Mouse (Mus musculus): ENCODE measurements around the gene Selplg. TPM values are rescaled to one million over a fixed set of nuclear protein-coding genes. Genes with fewer than 3 reads are reported as not detected.

Gene Selplg
- 2.5 TPM in 2 replicates for polyA plus RNA-seq (2015; fragmentation: Nextera tagmentation; extraction: Ambion mirVana)

DNA sequence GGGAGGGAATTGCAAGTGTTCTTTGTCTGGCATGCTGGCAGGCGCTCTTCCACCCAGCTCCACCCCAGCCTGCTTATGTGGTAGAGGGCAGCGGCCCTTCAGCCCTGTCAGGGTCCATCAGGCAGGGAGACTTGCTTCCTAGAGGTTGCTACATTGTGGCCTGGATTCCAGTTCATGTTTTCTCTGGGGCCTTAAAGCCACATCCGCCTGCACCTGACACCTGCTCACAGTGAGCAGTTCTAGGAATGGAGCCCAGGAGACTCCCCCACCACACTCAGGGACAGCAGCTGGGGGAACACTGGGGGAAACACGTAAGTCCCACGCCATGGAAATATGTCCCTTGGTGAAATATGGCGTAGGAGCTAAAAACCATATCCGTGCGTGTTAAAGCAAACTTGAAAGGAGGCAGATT, at the start of gene Selplg:
Gene Selplg, minus strand, starts transcription at position 155 of the 412 bp plus-strand sequence.
- 25% methylated on average over 8 of the region's 8 CpGs for WGBS

DNA sequence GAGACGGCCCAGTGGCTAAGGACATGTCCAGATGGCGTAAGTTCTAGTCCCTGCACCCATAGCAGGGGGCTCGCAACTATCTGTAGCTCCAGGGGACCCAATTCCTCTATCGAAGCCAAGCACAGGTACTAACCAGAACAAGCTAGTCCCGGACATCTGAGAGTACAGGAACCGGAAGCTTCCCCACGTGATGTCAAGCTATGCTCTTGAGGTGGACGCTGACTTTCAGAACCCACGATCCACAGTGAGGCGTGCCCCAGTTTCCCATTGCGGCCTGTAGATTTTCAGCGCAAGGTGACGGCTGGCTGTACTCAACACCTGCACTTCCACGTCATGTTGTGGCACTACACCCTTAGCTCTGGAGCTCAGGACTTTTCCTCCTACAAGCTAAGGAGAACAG, 48.7 kb upstream of the Selplg start:
- ATAC-seq (ENCODE audit: low FRiP score, low read depth) = no peak
- H3K9ac ChIP-seq = no peak overlapping the region
- no peak overlapping the region for H3K27ac ChIP-seq
- no peak overlapping the region for H3K4me3 ChIP-seq
- H3K36me3 ChIP-seq = peaks cover 42% of the 10 kb centered on the region
- H3K4me1 ChIP-seq = peaks cover 21% of the 10 kb centered on the region
- WGBS = 91% methylated on average over 14 of the region's 14 CpGs
- no peaks in the 10 kb centered on the region for H3K27me3 ChIP-seq
- H3K4me2 ChIP-seq (replicated peaks) = no peak overlapping the region
- H3K9me3 ChIP-seq = no peaks in the 10 kb centered on the region

More for the DNA sequence above, at the start of gene Selplg:
- no peak within 1 kb of the TSS for H3K4me2 ChIP-seq (replicated peaks)
- H3K27ac ChIP-seq = no peak within 1 kb of the TSS
- peaks cover 6% of the 10 kb centered on the region for H3K4me1 ChIP-seq
- ATAC-seq (ENCODE audit: low FRiP score, low read depth) = no peak
- no peak within 1 kb of the TSS for H3K4me3 ChIP-seq
- H3K9me3 ChIP-seq = no peaks in the 10 kb centered on the region
- H3K27me3 ChIP-seq = no peaks in the 10 kb centered on the region
- H3K36me3 ChIP-seq = no peaks in the 10 kb centered on the region
- H3K9ac ChIP-seq = peak within 1 kb of the TSS; percentile 31; the same call in 1 of the 2 replicates

DNA sequence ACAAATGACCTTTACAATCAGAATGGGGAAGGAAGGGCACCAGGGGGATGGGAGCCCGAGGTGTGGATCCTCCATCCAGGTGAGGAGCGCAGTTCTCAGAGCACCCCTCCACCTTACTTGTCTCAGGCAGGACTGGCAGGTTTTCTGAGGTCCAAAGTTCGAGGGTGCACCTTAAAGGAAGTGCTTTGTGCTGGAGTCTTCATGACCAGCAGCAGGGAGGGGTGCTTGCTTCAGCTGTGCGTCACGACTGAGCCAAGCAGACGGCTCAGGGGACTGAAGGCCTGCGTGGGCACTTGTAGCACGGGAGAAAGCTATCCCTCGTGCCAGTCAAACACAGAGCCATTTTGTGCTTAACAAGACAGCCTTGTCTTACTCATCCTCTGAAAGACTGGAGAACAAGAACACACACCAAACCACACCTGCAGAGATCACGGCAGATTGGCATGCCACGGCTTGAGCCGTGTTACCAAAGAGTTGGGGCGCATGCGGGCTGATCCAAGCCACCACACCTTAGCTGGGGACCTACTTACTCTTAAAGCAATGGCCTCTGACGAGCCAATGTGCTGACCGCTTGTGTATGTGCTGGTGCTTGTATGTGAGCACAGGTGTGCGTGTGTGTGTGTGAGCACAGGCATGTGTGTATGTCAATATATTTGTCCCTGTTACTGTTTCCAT, 46.6 kb upstream of the Selplg start:
- Histone ChIP-seq H3K27ac (no peak overlapping the region), H3K36me3 (peaks cover 57% of the 10 kb centered on the region), H3K27me3 (no peaks in the 10 kb centered on the region), H3K4me2 (replicated peaks) (no peak overlapping the region), H3K9me3 (0 out of 2 replicates have a peak, but pooled peaks cover 5% of the 10 kb centered on the region), H3K4me3 (no peak overlapping the region), H3K9ac (no peak overlapping the region), H3K4me1 (peaks cover 27% of the 10 kb centered on the region)
- WGBS = 92% methylated on average over 17 of the region's 17 CpGs
- ATAC-seq (ENCODE audit: low FRiP score, low read depth) = no peak

DNA sequence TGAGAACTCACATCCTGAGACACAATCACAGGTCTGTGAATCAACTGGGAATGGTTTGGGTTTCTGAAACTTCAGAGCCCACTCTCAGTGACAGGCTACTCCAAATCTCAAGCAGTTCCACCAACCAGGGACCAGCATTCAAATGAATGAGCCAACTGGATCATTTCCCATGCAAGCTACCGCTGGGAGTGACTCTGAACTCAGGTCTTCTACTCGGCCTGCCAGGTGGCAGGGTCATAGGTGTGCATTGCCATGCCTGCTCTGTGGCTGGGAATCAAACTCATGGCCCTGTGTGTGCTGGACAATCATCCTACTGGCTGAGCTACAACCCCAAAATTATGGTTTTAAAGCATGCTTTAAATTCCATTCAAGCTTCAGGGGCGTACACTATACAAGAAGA, 45.1 kb upstream of the Selplg start:
- H3K36me3 ChIP-seq = peaks cover 57% of the 10 kb centered on the region
- peaks cover 30% of the 10 kb centered on the region for H3K4me1 ChIP-seq
- WGBS = 66% methylated on average over 3 of the region's 3 CpGs

DNA sequence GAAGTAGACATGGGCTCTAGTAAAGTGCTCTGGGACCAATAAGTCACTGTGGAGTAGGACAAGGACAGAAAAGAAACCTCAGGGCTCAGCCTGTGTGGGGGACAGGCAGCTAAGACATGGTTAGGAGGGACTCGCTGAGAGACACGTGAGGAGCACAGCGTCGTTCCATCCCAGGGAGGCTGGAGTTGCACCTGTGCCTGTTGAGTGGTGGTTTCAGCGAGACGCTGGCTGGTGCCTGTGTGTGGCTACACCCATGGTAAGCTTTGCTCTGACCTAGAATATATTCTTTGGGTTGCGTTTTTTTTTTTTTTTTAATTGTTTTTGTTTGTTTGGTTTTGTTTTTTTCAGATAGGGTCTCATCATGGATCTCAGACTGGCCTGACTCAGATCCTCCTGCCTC, 43.7 kb upstream of the Selplg start:
- H3K9ac ChIP-seq = no peak overlapping the region
- H3K27ac ChIP-seq = no peak overlapping the region
- no peak for ATAC-seq (ENCODE audit: low FRiP score, low read depth)
- no peaks in the 10 kb centered on the region for H3K27me3 ChIP-seq
- H3K36me3 ChIP-seq = peaks cover 48% of the 10 kb centered on the region
- no peak overlapping the region for H3K4me3 ChIP-seq
- 0 out of 2 replicates have a peak, but pooled peaks cover 5% of the 10 kb centered on the region for H3K9me3 ChIP-seq
- 91% methylated on average over 7 of the region's 7 CpGs for WGBS
- H3K4me2 ChIP-seq (replicated peaks) = no peak overlapping the region
- peaks cover 38% of the 10 kb centered on the region for H3K4me1 ChIP-seq

More for the DNA sequence above, 45.1 kb upstream of the Selplg start:
- Histone ChIP-seq H3K4me3 (no peak overlapping the region), H3K4me2 (replicated peaks) (no peak overlapping the region), H3K9me3 (0 out of 2 replicates have a peak, but pooled peaks cover 5% of the 10 kb centered on the region), H3K27me3 (no peaks in the 10 kb centered on the region), H3K9ac (no peak overlapping the region), H3K27ac (no peak overlapping the region)
- ATAC-seq (ENCODE audit: low FRiP score, low read depth) = no peak

DNA sequence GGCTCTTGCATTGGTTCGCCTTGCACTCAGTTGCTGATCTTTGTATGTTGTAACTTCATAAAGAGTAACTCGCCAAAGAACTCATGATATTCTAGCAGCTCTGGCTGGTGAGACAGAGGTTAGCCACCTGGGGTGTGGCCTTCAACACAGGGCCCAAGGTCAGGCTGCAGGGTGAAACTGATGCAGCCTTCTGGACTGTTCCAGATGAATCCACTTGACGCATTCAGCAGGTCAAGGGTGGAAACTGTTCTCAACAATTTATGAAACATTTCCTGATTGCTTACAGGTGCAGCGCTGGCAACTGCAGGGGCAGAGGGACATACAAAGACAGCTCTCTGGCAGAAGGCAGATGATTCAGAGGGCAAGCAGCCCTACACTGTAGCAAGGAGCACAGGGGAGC, 43.2 kb upstream of the Selplg start:
- Histone ChIP-seq H3K9ac (no peak overlapping the region), H3K4me1 (peaks cover 43% of the 10 kb centered on the region), H3K9me3 (0 out of 2 replicates have a peak, but pooled peaks cover 5% of the 10 kb centered on the region), H3K36me3 (peaks cover 43% of the 10 kb centered on the region), H3K4me2 (replicated peaks) (no peak overlapping the region), H3K27ac (no peak overlapping the region), H3K4me3 (no peak overlapping the region), H3K27me3 (no peaks in the 10 kb centered on the region)
- no peak for ATAC-seq (ENCODE audit: low FRiP score, low read depth)
- WGBS = 88% methylated on average over 4 of the region's 4 CpGs

DNA sequence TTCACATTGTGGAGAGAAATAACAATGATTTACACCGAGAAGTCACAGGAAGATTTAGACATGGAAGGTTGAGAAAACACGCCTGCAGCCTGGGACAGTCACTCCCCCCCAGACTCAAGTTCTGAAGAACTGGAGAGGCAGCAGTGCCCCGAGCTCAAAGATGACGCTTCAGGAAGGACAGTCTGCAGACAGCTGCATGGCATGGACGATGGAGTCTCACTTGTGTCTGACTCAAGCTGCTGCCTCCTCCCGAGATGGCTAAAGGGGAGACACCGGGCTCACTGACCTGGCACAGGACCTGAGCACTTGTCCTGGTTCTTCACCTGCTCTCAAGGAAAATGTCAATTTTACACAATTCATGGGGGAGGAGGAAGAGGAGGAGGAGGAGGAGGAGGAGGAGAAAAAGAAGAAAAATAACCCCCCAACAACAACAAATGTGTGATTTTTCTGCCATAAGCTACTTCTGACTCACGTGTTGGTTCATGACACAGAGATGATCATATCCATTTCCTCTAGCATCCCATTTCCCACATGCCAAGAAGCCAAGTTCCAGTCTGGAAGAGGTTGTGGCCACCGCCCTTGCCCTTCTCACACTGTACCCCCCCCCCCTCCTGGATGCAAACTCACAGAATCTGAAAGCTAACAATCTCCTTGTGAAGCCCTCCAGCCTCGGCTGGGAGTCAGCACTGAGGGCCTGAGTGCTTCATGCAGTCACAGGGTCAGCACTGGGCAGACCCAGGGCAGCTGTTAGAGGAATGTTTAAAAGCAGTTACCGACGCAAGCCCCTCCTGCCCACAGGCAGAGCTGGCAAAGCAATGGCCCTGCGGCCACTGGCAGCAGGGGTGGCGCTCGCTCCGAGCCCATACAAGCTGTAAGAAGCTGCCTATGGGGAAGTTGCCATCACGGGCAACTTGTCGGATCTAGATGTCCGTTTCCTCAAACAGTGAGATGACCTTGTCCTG, 41.9 kb upstream of the Selplg start:
- peaks cover 56% of the 10 kb centered on the region for H3K4me1 ChIP-seq
- WGBS = 66% methylated on average over 19 of the region's 19 CpGs
- ATAC-seq (ENCODE audit: low FRiP score, low read depth) = no peak
- peaks cover 31% of the 10 kb centered on the region for H3K36me3 ChIP-seq
- H3K4me3 ChIP-seq = peak overlapping the region; percentile 17; the same call in 1 of the 2 replicates
- peak overlapping the region; percentile 53 for H3K4me2 ChIP-seq (replicated peaks)
- H3K27ac ChIP-seq = peak overlapping the region; percentile 80
- 0 out of 2 replicates have a peak overlapping the region, but pooled peaks have one; percentile 39 for H3K9ac ChIP-seq
- 0 out of 2 replicates have a peak, but pooled peaks cover 5% of the 10 kb centered on the region for H3K9me3 ChIP-seq
- no peaks in the 10 kb centered on the region for H3K27me3 ChIP-seq

DNA sequence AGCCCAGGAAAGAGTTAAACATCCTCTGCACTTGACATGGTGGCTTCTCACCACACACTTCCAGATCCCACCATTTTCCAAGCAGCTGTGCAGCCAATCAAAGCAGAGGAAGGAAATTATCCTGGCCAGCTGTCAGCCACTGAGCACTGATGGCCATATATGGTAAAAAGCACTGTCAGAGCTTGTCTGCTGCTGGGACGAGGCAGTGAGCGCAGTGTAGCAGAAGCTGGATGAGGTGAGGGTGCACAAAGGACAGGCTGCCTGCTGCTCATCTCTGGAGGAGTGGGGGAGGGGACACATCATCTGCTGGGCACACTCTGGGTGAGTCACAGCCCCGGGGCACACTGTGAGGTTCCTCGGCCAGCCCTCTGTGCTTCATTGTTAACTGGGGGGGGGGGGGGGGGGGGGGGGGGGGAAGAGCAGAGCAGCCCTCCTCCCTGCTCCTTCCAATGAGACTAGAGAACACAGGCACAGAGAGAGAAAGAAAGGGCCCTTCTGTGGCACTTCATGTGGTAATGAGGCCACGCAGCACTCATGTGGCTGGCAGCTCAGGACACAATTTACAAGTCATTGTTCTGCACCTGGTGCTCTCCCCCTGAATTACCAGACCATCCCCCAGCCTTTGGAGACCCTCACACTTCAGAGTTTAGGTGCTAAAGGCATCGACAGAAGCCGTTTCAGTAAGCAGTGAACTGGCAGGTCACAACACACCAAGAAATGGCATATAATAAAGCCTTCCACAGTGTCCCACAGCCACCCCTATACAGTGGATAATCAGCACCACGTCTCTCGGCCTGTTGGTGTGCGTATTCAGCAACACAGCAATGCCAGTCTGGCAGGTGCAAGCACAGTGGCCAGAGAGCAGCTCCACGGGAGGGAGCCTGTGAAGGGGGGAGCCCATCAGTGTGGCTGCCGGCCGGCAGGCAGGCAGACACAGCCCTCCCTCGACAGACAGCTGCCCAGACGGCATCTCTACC, 40.8 kb upstream of the Selplg start:
- 6% methylated on average over 15 of the region's 15 CpGs for WGBS
- Histone ChIP-seq H3K27me3 (no peaks in the 10 kb centered on the region), H3K36me3 (peaks cover 23% of the 10 kb centered on the region), H3K9ac (peak overlapping the region; percentile 39; the same call in 1 of the 2 replicates), H3K27ac (peak overlapping the region; percentile 80), H3K4me2 (replicated peaks) (peak overlapping the region; percentile 53), H3K4me3 (peak overlapping the region; percentile 17), H3K4me1 (peaks cover 68% of the 10 kb centered on the region), H3K9me3 (0 out of 2 replicates have a peak, but pooled peaks cover 5% of the 10 kb centered on the region)
- ATAC-seq (ENCODE audit: low FRiP score, low read depth) = peak; percentile 87

DNA sequence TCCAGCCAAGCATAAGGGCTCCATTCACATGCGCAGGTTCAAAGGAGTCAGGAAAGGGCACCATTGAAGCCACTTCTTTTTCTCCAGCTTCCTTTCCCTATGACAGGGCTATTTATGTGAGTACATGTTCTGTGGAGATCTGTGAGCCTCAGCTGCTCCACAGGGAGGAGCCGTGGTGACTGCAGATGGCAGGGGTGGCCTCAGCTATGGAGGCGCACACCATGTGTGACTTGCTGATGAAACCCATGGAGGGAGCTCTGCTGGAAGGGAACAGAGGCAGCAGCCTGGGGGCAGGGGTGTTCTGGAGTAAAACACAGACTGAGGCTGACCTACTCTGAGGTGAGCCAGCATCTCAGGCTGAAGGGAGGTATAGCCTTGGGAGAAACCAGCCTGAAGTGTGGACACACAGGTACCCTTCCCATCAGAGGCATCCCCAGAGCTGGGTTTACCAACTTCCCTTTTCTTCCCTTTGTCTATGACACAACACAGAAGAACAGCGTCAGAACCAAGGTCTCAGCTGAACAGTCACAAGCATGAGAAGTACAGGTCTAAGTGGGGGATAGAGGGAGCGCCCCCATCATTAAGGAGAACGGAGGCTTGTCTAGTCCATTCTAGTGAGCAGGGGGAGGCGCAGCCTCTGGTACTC, 39.6 kb upstream of the Selplg start:
- H3K4me1 ChIP-seq = peaks cover 68% of the 10 kb centered on the region

DNA sequence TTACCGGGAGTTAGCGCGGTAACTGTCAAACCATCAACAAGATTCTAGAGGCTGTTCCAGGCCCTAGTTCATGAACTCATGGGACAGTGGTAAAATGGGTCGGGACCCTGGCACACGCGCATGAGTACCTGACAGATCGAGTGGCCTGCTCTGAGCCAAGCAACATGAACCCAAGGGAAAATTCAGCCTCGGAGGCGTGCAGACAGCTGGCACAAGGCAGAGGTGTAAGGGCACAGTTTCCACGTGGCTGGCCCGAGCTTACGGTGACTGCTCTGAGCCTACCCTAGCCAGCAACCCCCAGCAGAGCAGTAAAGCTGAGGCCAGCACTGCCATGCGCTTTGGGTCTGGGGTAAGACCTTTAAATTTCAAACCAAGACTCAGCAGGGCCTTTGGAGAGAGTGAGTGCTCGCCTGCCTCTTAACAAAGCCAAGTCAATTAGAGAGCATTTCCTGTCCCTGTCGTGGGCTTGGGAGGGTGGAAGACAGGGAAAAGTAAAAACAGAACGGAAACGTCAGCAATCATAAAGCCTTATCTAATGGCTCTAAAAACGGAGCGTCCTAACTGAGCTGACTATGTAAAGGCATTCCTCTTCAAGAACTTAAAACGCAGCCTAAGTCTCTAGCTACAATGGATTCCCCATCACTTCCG, 38.1 kb upstream of the Selplg start:
- peaks cover 68% of the 10 kb centered on the region for H3K4me1 ChIP-seq
- 0 out of 2 replicates have a peak, but pooled peaks cover under 1% of the 10 kb centered on the region for H3K9me3 ChIP-seq
- 31% methylated on average over 21 of the region's 21 CpGs for WGBS
- H3K36me3 ChIP-seq = peaks cover 9% of the 10 kb centered on the region
- H3K9ac ChIP-seq = 0 out of 2 replicates have a peak overlapping the region, but pooled peaks have one; percentile 35
- H3K4me2 ChIP-seq (replicated peaks) = no peak overlapping the region; the same call in 1 of the 2 replicates
- no peak for ATAC-seq (ENCODE audit: low FRiP score, low read depth)
- H3K4me3 ChIP-seq = no peak overlapping the region
- H3K27me3 ChIP-seq = no peaks in the 10 kb centered on the region
- H3K27ac ChIP-seq = peak overlapping the region; percentile 28; the same call in 1 of the 2 replicates

More for the DNA sequence above, 39.6 kb upstream of the Selplg start:
- no peak overlapping the region for H3K9ac ChIP-seq
- 83% methylated on average over 7 of the region's 7 CpGs for WGBS
- 0 out of 2 replicates have a peak, but pooled peaks cover 5% of the 10 kb centered on the region for H3K9me3 ChIP-seq
- H3K4me3 ChIP-seq = no peak overlapping the region
- H3K27ac ChIP-seq = peak overlapping the region; percentile 53; the same call in 1 of the 2 replicates
- H3K4me2 ChIP-seq (replicated peaks) = no peak overlapping the region
- ATAC-seq (ENCODE audit: low FRiP score, low read depth) = no peak
- H3K36me3 ChIP-seq = peaks cover 22% of the 10 kb centered on the region
- H3K27me3 ChIP-seq = no peaks in the 10 kb centered on the region
